Mouse (Mus musculus) thymus, adult 2 months (tissue): ENCODE measurements at regions not wholly inside any gene's neighbourhood (a gene's known extent, or its start where the extent isn't known, plus 50 kb on each side); places are given as distances from the start of the nearest gene placed in this dataset.

Source experiments
- CTCF ChIP-seq: fragments of 200-500 bp; IDR thresholded peaks from 2 replicates; pipeline ENCODE4 v1.5.1; 2012; ENCODE audit warnings: mild to moderate bottlenecking, control low read depth, low read length, moderate library complexity, borderline replicate concordance; ENCODE audit not compliant: control insufficient read depth, poor library complexity, insufficient read depth; ENCODE audit errors: extremely low read depth
- POLR2A ChIP-seq: fragments of 200-500 bp; IDR thresholded peaks from 2 replicates; pipeline ENCODE4 v1.6.1; 2012; ENCODE audit warnings: mild to moderate bottlenecking, low read length, control low read depth, moderate library complexity; ENCODE audit not compliant: control insufficient read depth, poor library complexity, insufficient read depth; ENCODE audit errors: extremely low read depth

- TF ChIP-seq CTCF (no peak), POLR2A (no peak)
These were observed 59.5 kb upstream of the Rcn1 start for GRCm38 (mm10) chr2:105458643-105459042.
